Mouse (Mus musculus) brain, embryonic 14.5 days (tissue): ENCODE data around the gene Ttyh2.
A peak's percentile ranks its signal among the peaks of the same experiment; 100 is the strongest.

Experiments
- CTCF ChIP-seq: fragments of 200-500 bp; IDR thresholded peaks from 2 replicates; pipeline ENCODE4 v1.5.1; 2012; ENCODE audit warnings: inconsistent platforms, mild to moderate bottlenecking, moderate library complexity, borderline replicate concordance; ENCODE audit not compliant: insufficient read depth, insufficient read length; ENCODE audit errors: extremely low read depth
- POLR2A ChIP-seq: fragments of 200-500 bp; IDR thresholded peaks from 2 replicates; pipeline ENCODE4 v1.6.1; 2012; ENCODE audit warnings: mild to moderate bottlenecking, inconsistent platforms, borderline replicate concordance; ENCODE audit not compliant: poor library complexity, insufficient read depth, insufficient read length, severe bottlenecking; ENCODE audit errors: extremely low read depth

DNA sequence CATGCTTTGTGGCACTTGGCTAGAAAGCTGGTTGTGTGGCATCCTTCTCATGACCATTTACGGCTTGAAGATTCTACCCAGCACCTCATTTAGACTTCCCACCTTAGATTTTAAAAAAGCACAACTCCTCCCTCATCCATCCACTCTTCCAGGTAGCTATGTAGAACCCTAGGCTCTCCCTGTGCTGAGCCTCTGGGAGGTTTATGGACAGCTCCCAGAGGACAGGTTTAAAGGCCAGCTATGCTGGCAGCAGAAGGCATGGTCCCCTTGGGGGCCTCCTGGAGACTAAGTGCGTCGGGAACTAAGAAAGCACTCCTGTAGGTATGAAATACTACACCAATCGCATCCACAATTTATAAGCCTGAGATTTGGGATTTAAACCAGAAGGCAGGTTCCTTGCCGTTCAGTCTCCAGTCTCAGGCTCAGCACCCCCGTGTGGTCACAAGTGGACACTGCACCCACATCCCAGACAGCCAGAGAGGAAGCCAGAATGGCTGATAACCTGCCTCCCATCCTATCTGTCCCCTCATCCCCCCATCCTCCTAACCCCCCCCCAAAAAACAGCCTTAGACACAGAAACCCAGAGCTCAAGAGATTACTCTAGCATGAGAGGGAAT, 12.4 kb upstream of the Ttyh2 start:
- peak; percentile 88 for TF ChIP-seq CTCF
- TF ChIP-seq POLR2A: no peak
